Mouse (Mus musculus): ENCODE results near the gene Syn2. TPM values are rescaled to one million over a fixed set of nuclear protein-coding genes. Genes with fewer than 3 reads are reported as not detected.

Gene Syn2
- total and polyA plus RNA-seq, 3 experiments: 0.59 to 1.6 (median 1.2) TPM

DNA sequence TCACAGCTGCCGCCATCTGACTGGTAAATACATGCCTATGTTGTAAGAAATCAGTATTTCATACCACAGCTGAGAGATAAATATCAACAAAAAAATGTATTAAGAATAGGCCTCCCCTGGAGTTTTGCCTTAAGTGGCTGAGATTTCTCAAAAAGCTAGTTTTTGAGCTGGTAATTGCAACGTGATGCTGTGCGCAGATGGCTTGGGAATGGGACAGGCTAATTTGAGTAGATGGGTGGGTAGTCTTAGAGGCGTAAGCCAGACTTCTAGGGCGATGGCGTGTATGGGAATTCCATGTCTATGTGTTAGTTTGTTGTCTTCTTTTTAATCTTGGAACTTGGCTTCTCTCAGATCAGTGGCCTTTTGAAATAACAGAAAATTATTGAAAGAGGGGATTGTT, 157.1 kb downstream of the Syn2 start:
- dilution Hi-C loops (cut with MboI; ENCODE audit: extremely low pct_ligation_motif_present, extremely low pct_unique_long_range_greater_than_20kb, low sequenced_read_pairs): no loop called here

DNA sequence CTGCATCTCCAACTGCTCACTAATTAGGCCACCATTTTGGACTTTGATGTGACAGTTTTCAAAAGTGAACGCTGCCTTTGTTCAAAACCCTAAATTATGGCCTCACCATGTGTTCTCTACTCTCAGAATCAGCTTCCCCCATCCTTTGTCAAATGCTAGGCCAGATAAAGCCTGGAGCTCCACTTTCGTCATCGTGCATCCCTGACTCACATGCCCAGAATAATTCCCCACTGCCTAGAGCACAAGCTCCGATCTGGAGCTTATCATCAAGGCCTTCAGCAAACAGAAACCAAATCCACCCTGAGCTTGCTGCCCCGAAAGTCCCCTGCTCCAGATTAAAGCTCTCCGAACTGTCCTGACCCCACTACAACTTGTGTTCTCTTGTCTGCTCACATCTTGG, 157.9 kb downstream of the Syn2 start:
- TF ChIP-seq EP300 (IDR thresholded peaks at IDR 0.05; ENCODE audit: low read length) (no peak), POLR2A (IDR thresholded peaks at IDR 0.05; ENCODE audit: low read depth, low read length) (no peak), ZMIZ1 (IDR thresholded peaks at IDR 0.05; ENCODE audit: low read depth, low read length) (no peak), CHD2 (IDR thresholded peaks at IDR 0.05; ENCODE audit: low read length) (no peak), ELF1 (IDR thresholded peaks at IDR 0.05; ENCODE audit: low read depth, low read length) (no peak), MAFK (IDR thresholded peaks at IDR 0.05; ENCODE audit: insufficient replicate concordance, low read length) (no peak), TCF12 (IDR thresholded peaks at IDR 0.05; ENCODE audit: low read depth, low read length) (no peak), SIN3A (IDR thresholded peaks at IDR 0.05; ENCODE audit: low read length) (no peak), UBTF (IDR thresholded peaks at IDR 0.05; ENCODE audit: low read depth, low read length) (no peak), MYC (IDR thresholded peaks at IDR 0.05; ENCODE audit: low read depth, low read length) (no peak), MXI1 (IDR thresholded peaks at IDR 0.05; ENCODE audit: low read depth, low read length) (no peak), MEF2A (IDR thresholded peaks at IDR 0.05; ENCODE audit: borderline replicate concordance, low read depth, low read length) (no peak), HCFC1 (IDR thresholded peaks at IDR 0.05; ENCODE audit: low read depth, low read length) (no peak), IRF4 (IDR thresholded peaks at IDR 0.05; ENCODE audit: low read depth, low read length) (no peak), E2F4 (IDR thresholded peaks at IDR 0.05; ENCODE audit: insufficient replicate concordance, low read depth, low read length) (no peak), BHLHE40 (IDR thresholded peaks at IDR 0.05; ENCODE audit: low read depth, low read length) (no peak), JUN (IDR thresholded peaks at IDR 0.05; ENCODE audit: insufficient read depth, low read depth, low read length) (no peak), JUND (conservative IDR thresholded peaks at IDR 0.05; ENCODE audit: low read depth, low read length) (no peak), RAD21 (IDR thresholded peaks at IDR 0.05; ENCODE audit: low read depth, low read length) (no peak), TBP (conservative IDR thresholded peaks at IDR 0.05; ENCODE audit: low read depth, low read length) (no peak)
- H3K4me3 ChIP-seq (replicated peaks in 1 of 3; ENCODE audit: low read depth in 2 of 3, low read length in 2 of 3, poor library complexity in 1 of 3): no peak overlapping the region
- in situ Hi-C loops (cut with MboI; ENCODE audit: low pct_ligation_motif_present, low pct_unique_long_range_greater_than_20kb, low sequenced_read_pairs) (no loop called here), dilution Hi-C loops (cut with MboI; ENCODE audit: extremely low pct_ligation_motif_present, extremely low pct_unique_long_range_greater_than_20kb, low sequenced_read_pairs) (no loop called here)
- no peaks in the 10 kb centered on the region for H3K79me2 ChIP-seq (replicated peaks; ENCODE audit: control insufficient read depth, extremely low read depth, insufficient read depth, poor library complexity, severe bottlenecking)
- no peak overlapping the region for H3K27ac ChIP-seq (ENCODE audit: insufficient read depth, low read depth)
- H3K27me3 ChIP-seq (replicated peaks): no peaks in the 10 kb centered on the region
- H3K9ac ChIP-seq (ENCODE audit: insufficient read depth, low read depth): no peak overlapping the region
- no peaks in the 10 kb centered on the region for H3K36me3 ChIP-seq (replicated peaks in 1 of 2; ENCODE audit: control insufficient read depth in 1 of 2, insufficient read depth in 1 of 2, low read length in 1 of 2)
- peaks cover 5 to 35% of the 10 kb centered on the region in 2 experiments for H3K4me1 ChIP-seq (ENCODE audit: control insufficient read depth in 1 of 2, insufficient read depth in 2 of 2)
- H3K9me3 ChIP-seq (replicated peaks; ENCODE audit: low read length): no peaks in the 10 kb centered on the region
- DNase-seq (ENCODE audit: extremely low read depth): no peak
- no peak overlapping the region for H3K4me2 ChIP-seq (ENCODE audit: insufficient read depth, low read depth, poor library complexity, severe bottlenecking)

More for the DNA sequence above, 157.1 kb downstream of the Syn2 start:
- no peaks in the 10 kb centered on the region for H3K27me3 ChIP-seq (replicated peaks)
- H3K9me3 ChIP-seq (replicated peaks; ENCODE audit: low read length): no peaks in the 10 kb centered on the region
- H3K4me3 ChIP-seq (replicated peaks in 1 of 3; ENCODE audit: low read depth in 2 of 3, low read length in 2 of 3, poor library complexity in 1 of 3): no peak overlapping the region
- no peak for DNase-seq (ENCODE audit: extremely low read depth)
- TF ChIP-seq NELFE (IDR thresholded peaks at IDR 0.05; ENCODE audit: low read depth, low read length): no peak
- no peak for TF ChIP-seq RCOR1 (conservative IDR thresholded peaks at IDR 0.05; ENCODE audit: low read depth, low read length)
- TF ChIP-seq MEF2A (IDR thresholded peaks at IDR 0.05; ENCODE audit: borderline replicate concordance, low read depth, low read length): no peak
- TF ChIP-seq USF2 (conservative IDR thresholded peaks at IDR 0.05; ENCODE audit: low read depth, low read length): no peak
- TF ChIP-seq GABPA (IDR thresholded peaks at IDR 0.05; ENCODE audit: insufficient replicate concordance, low read depth, low read length): no peak
- no peak for TF ChIP-seq SMC3 (IDR thresholded peaks at IDR 0.05; ENCODE audit: low read depth, low read length)
- TF ChIP-seq NRF1 (IDR thresholded peaks at IDR 0.05; ENCODE audit: low read depth, low read length): no peak
- H3K9ac ChIP-seq (ENCODE audit: insufficient read depth, low read depth): no peak overlapping the region
- no peaks in the 10 kb centered on the region for H3K36me3 ChIP-seq (replicated peaks in 1 of 2; ENCODE audit: control insufficient read depth in 1 of 2, insufficient read depth in 1 of 2, low read length in 1 of 2)
- H3K4me1 ChIP-seq (ENCODE audit: control insufficient read depth in 1 of 2, insufficient read depth in 2 of 2): peaks cover 5 to 37% of the 10 kb centered on the region in 2 experiments
- no peaks in the 10 kb centered on the region for H3K79me2 ChIP-seq (replicated peaks; ENCODE audit: control insufficient read depth, extremely low read depth, insufficient read depth, poor library complexity, severe bottlenecking)
- no peak overlapping the region for H3K4me2 ChIP-seq (ENCODE audit: insufficient read depth, low read depth, poor library complexity, severe bottlenecking)
- in situ Hi-C loops (cut with MboI; ENCODE audit: low pct_ligation_motif_present, low pct_unique_long_range_greater_than_20kb, low sequenced_read_pairs): no loop called here
- no peak overlapping the region for H3K27ac ChIP-seq (ENCODE audit: insufficient read depth, low read depth)
